Mouse (Mus musculus) MEL (cell line): ENCODE results near the gene Mrpl42.

Source experiments
- CHD2 ChIP-seq: IDR thresholded peaks from 2 replicates; pipeline ENCODE4 v1.6.1; 2011; ENCODE audit warnings: low read length, improper control_type of control experiment
- CTCF ChIP-seq, 3 experiments: IDR thresholded peaks in 2 of 3; conservative IDR thresholded peaks in 1 of 3; 2 replicates each; pipeline ENCODE4 v1.5.1; 2011 to 2012; ENCODE audit warnings: low read length in 3 of 3, low read depth in 2 of 3, mild to moderate bottlenecking in 2 of 3, improper control_type of control experiment in 1 of 3, inconsistent platforms in 1 of 3, mixed read lengths in 1 of 3, moderate library complexity in 1 of 3; ENCODE audit not compliant: control insufficient read depth in 1 of 3, insufficient read depth in 1 of 3, poor library complexity in 1 of 3, severe bottlenecking in 1 of 3
- E2F4 ChIP-seq: IDR thresholded peaks from 2 replicates; pipeline ENCODE4 v1.6.1; 2011; ENCODE audit warnings: low read depth, low read length, improper control_type of control experiment, borderline replicate concordance
- EP300 ChIP-seq, 2 experiments: IDR thresholded peaks; 2 replicates each; pipeline ENCODE4 v1.6.1; 2011; ENCODE audit warnings: improper control_type of control experiment in 2 of 2, low read length in 2 of 2, low read depth in 1 of 2, mild to moderate bottlenecking in 1 of 2
- GATA1 ChIP-seq: IDR thresholded peaks from 2 replicates; pipeline ENCODE4 v1.6.1; 2011; ENCODE audit warnings: low read depth, low read length, improper control_type of control experiment
- JUND ChIP-seq: IDR thresholded peaks from 2 replicates; pipeline ENCODE4 v1.6.1; 2011; ENCODE audit warnings: low read depth, mild to moderate bottlenecking, improper control_type of control experiment, low read length
- MAFK ChIP-seq: IDR thresholded peaks from 2 replicates; pipeline ENCODE4 v1.6.1; 2011; ENCODE audit warnings: low read depth, mild to moderate bottlenecking, low read length, improper control_type of control experiment, borderline replicate concordance
- MXI1 ChIP-seq: IDR thresholded peaks from 2 replicates; pipeline ENCODE4 v1.6.1; 2011; ENCODE audit warnings: mild to moderate bottlenecking, low read depth, low read length, improper control_type of control experiment
- NRF1 ChIP-seq: IDR thresholded peaks from 2 replicates; pipeline ENCODE4 v1.6.1; 2014; ENCODE audit warnings: low read depth, mild to moderate bottlenecking, inconsistent platforms, low read length, improper control_type of control experiment, moderate library complexity; ENCODE audit not compliant: poor library complexity, insufficient read depth, severe bottlenecking
- POLR2A ChIP-seq, 2 experiments: IDR thresholded peaks; 2 replicates each; pipeline ENCODE4 v1.6.1; 2011 to 2012; ENCODE audit warnings: low read length in 2 of 2, mild to moderate bottlenecking in 2 of 2, control low read depth in 1 of 2, improper control_type of control experiment in 1 of 2, low read depth in 1 of 2, moderate library complexity in 1 of 2; ENCODE audit not compliant: control insufficient read depth in 1 of 2, insufficient read depth in 1 of 2, poor library complexity in 1 of 2
- POLR2AphosphoS2 ChIP-seq: IDR thresholded peaks from 2 replicates; pipeline ENCODE4 v1.6.1; 2011; ENCODE audit warnings: low read length, improper control_type of control experiment
- TAL1 ChIP-seq: IDR thresholded peaks from 2 replicates; pipeline ENCODE4 v1.6.1; 2012; ENCODE audit warnings: mild to moderate bottlenecking, inconsistent platforms, low read length, moderate library complexity, mixed read lengths
- USF2 ChIP-seq, 2 experiments: IDR thresholded peaks; 2 replicates each; pipeline ENCODE4 v1.6.1; 2011 to 2012; ENCODE audit warnings: improper control_type of control experiment in 2 of 2, low read length in 2 of 2, borderline replicate concordance in 1 of 2, inconsistent platforms in 1 of 2, low read depth in 1 of 2, mild to moderate bottlenecking in 1 of 2; ENCODE audit not compliant: insufficient read depth in 1 of 2
- ZC3H11A ChIP-seq: IDR thresholded peaks from 2 replicates; pipeline ENCODE4 v1.6.1; 2012; ENCODE audit warnings: low read depth, mild to moderate bottlenecking, inconsistent platforms, low read length, improper control_type of control experiment

DNA sequence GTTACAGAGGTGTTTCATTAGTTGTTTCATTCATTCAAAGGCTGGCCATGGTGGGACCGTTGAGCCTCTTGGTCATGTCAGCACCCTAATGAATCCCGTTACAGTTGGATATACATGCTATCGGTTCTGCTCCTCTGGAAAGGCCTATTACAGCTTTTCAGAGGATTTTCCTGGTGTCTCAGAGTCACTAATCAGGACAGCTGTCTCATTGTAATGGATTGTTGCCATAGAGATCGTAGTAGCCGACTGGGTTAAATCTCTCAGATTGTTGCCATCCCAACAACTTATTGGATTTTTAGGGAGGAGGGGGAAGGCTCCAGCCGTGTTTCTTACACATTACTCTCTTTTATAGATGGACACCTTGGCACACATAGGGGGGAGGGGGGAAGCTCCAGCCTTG, 37.2 kb downstream of the Mrpl42 start:
- TF ChIP-seq CTCF (IDR thresholded peaks at IDR 0.05 in 2 of 3, conservative IDR thresholded peaks at IDR 0.05 in 1 of 3; ENCODE audit: control insufficient read depth in 1 of 3, insufficient read depth in 1 of 3, low read depth in 2 of 3, low read length in 3 of 3, poor library complexity in 1 of 3, severe bottlenecking in 1 of 3): no peak
- no peak for TF ChIP-seq MXI1
- no peak for TF ChIP-seq EP300 (IDR thresholded peaks at IDR 0.05; ENCODE audit: low read depth in 1 of 2, low read length in 2 of 2)
- no peak for TF ChIP-seq MAFK
- no peak for TF ChIP-seq POLR2AphosphoS2
- no peak for TF ChIP-seq USF2 (IDR thresholded peaks at IDR 0.05; ENCODE audit: borderline replicate concordance in 1 of 2, insufficient read depth in 1 of 2, low read depth in 1 of 2, low read length in 2 of 2)
- TF ChIP-seq POLR2A (IDR thresholded peaks at IDR 0.05; ENCODE audit: control insufficient read depth in 1 of 2, insufficient read depth in 1 of 2, low read depth in 1 of 2, low read length in 2 of 2, poor library complexity in 1 of 2): no peak
- no peak for TF ChIP-seq TAL1
- TF ChIP-seq CHD2: no peak
- no peak for TF ChIP-seq E2F4
- TF ChIP-seq JUND: no peak
- TF ChIP-seq ZC3H11A: no peak
- no peak for TF ChIP-seq NRF1
- no peak for TF ChIP-seq GATA1
